Mouse (Mus musculus) liver, embryonic 15.5 days (tissue): ENCODE data around the gene Sema7a. TPM values are rescaled to one million over a fixed set of nuclear protein-coding genes. Genes with fewer than 3 reads are reported as not detected.

ENCODE experiments used
- ATAC-seq: fragments of 200-750 bp; cut with Nextera tagmentation; 2 replicates; pipeline ENCODE4 v1.8.0; 2017; ENCODE audit warnings: moderate number of reproducible peaks, mild to moderate bottlenecking, moderate library complexity; ENCODE audit not compliant: insufficient read depth
- H3K27ac ChIP-seq: fragments of 300-500 bp; sonication (generic); replicated peaks from 2 replicates; pipeline ENCODE4 v1.5.1; 2015; ENCODE audit warnings: mild to moderate bottlenecking, inconsistent platforms
- H3K27me3 ChIP-seq: fragments of 300-500 bp; sonication (generic); 2 replicates; pipeline ENCODE4 v1.6.1; 2015; ENCODE audit warnings: mild to moderate bottlenecking, inconsistent platforms
- H3K36me3 ChIP-seq: fragments of 300-500 bp; sonication (generic); replicated peaks from 2 replicates; pipeline ENCODE4 v1.6.1; 2015; ENCODE audit warnings: moderate library complexity, mild to moderate bottlenecking, inconsistent platforms
- H3K4me1 ChIP-seq: fragments of 300-500 bp; sonication (generic); replicated peaks from 2 replicates; pipeline ENCODE4 v1.6.1; 2015; ENCODE audit warnings: inconsistent platforms
- H3K4me2 ChIP-seq: fragments of 300-500 bp; sonication (generic); 2 replicates; pipeline ENCODE4 v1.6.1; 2015; ENCODE audit warnings: moderate library complexity, mild to moderate bottlenecking, inconsistent platforms
- H3K4me3 ChIP-seq: fragments of 300-500 bp; sonication (generic); replicated peaks from 2 replicates; pipeline ENCODE4 v1.5.1; 2015; ENCODE audit warnings: mild to moderate bottlenecking, inconsistent platforms
- H3K9ac ChIP-seq: fragments of 300-500 bp; sonication (generic); 2 replicates; pipeline ENCODE4 v1.6.1; 2015; ENCODE audit warnings: moderate library complexity, mild to moderate bottlenecking, inconsistent platforms
- H3K9me3 ChIP-seq: fragments of 300-500 bp; sonication (generic); replicated peaks from 2 replicates; pipeline ENCODE4 v1.6.1; 2016; ENCODE audit warnings: inconsistent platforms
- WGBS: fragments of 180-500 bp; shearing (Covaris S2); methylation state at CpG from one replicate; pipeline ENCODE4 v1.1.7; 2015; ENCODE audit warnings: mixed read lengths; ENCODE audit not compliant: insufficient replicate concordance; 5-methylcytosine and 5-hydroxymethylcytosine counted together
- polyA plus RNA-seq: library from polyadenylated mRNA; unstranded; fragments of >200 nt; fragmentation: Nextera tagmentation; extraction: Ambion mirVana; gene quantifications from 2 replicates; pipeline ENCODE4 v1.2.1, GENCODE M21; 2015

Gene Sema7a
- polyA plus RNA-seq, 1 experiment from 2014 or later = not detected

DNA sequence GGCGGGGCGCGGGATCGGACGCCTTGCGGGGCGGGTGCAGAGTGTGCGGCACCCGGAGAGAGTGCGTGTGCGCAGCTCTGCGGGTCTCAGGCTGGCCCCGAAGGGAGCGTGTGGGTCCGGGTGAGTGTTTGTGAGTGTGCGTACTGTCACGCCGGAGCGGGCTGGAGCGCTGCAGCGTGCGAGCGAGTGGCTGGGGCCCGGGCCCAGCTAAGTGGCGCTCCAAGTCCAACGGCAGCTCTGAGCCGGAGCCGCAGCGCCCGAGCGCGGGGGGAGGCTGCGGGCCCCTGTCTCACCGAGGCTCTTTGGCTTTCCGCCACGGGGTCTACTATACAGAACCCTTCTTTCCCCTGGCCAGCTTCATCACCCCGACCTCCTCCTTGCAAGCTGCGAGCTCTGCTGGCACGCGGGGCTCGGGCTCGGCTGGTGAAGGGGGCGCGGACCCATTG is 460 bp downstream of the Sema7a start:
- Histone ChIP-seq H3K9ac (no peak overlapping the region), H3K27me3 (peaks cover 92% of the 10 kb centered on the region), H3K4me2 (peak overlapping the region; percentile 79), H3K4me1 (peaks cover 11% of the 10 kb centered on the region), H3K9me3 (no peaks in the 10 kb centered on the region), H3K27ac (no peak overlapping the region), H3K36me3 (no peaks in the 10 kb centered on the region), H3K4me3 (peak overlapping the region; percentile 56)
- under 1% methylated on average over 44 of the region's 44 CpGs for WGBS
- ATAC-seq = no peak

DNA sequence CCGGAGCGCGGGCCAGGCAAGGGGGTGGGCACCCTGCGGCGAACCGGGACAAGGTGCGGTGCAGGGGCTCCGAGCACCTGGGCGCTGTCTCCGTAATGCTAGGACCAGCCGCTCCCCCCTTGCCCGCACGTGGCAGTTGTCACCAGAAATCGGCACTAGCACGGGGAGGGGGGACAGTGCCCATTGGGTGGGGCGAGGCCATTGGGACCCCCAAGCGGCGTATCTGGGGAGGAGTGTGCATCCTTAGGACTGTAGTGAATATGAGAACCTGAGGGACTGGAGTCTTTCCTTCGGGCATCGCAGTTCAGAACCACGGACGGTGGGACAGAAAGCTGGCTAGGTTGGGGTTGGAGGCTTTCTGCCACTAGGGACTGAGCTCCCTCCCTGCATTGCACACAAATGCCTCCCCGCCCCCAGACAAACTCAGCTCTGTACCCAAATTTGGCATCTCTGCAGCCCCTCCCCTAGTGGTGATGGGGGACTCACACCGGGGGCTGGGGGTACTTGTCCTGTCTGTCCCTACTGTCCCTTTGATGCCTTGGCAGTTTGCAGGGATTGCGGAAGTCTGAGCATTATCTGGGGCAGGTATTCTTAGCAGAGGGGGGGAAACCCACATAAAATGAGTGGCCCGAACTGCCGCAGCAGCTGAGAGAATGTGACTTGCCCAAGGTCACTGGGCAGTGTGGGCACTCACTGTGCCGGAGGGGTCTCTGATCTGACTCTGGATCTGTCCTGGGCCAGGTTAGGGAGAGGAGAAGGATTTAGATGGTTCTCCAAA is 1.1 kb downstream of the Sema7a start:
- Histone ChIP-seq H3K36me3 (no peaks in the 10 kb centered on the region), H3K4me2 (peak overlapping the region; percentile 79), H3K4me3 (peak overlapping the region; percentile 56), H3K4me1 (peaks cover 11% of the 10 kb centered on the region), H3K9ac (no peak overlapping the region), H3K27ac (no peak overlapping the region), H3K9me3 (no peaks in the 10 kb centered on the region), H3K27me3 (peaks cover 98% of the 10 kb centered on the region)
- no peak for ATAC-seq
- 6% methylated on average over 28 of the region's 28 CpGs for WGBS

DNA sequence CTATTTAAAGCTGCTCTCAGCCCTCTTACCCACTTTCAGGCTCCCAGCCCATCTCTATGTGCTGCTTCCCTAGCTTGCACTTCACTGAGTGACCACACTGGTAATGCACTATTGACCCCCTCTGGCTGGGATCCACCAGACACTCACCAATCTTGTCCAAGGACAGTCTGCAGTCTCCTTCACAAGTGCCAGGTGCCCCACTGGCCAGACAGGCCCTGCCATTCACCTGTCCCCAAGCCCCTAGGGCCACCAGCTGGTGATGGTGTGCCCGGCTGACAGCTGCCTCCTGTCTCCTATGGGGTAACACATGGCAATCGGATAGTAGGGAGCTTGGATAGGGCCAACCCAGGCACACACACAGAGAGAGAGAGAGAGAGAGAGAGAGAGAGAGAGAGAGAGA is 2.1 kb downstream of the Sema7a start:
- ATAC-seq = no peak
- no peaks in the 10 kb centered on the region for H3K9me3 ChIP-seq
- peaks cover 98% of the 10 kb centered on the region for H3K27me3 ChIP-seq
- H3K4me3 ChIP-seq = no peak overlapping the region
- no peak overlapping the region for H3K27ac ChIP-seq
- H3K9ac ChIP-seq = no peak overlapping the region
- H3K36me3 ChIP-seq = no peaks in the 10 kb centered on the region
- no peak overlapping the region for H3K4me2 ChIP-seq
- WGBS = 35% methylated on average over 2 of the region's 2 CpGs
- peaks cover 11% of the 10 kb centered on the region for H3K4me1 ChIP-seq

DNA sequence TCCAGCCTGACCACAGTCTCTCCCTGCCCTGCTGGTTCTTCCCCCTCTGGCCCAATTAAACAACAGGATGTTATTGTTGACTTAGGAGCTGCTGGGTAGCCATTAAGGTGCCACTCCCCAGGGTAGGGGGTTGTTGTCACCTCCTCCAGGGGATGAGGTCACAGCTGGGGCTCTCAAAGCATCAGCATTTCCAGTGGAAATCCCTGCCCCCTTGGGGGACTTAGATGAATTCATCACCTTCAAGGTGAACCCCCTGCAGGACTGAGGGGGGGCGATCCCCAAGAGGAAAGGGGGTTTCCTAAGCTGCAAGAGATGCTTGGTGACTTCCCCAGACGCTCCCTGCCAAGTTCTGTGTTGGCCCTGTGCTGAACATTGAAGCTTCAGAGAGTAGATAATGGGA is 3.2 kb downstream of the Sema7a start:
- no peaks in the 10 kb centered on the region for H3K36me3 ChIP-seq
- no peaks in the 10 kb centered on the region for H3K9me3 ChIP-seq
- H3K9ac ChIP-seq = no peak overlapping the region
- WGBS = 11% methylated on average over 2 of the region's 2 CpGs
- H3K4me1 ChIP-seq = peaks cover 11% of the 10 kb centered on the region
- no peak overlapping the region for H3K27ac ChIP-seq
- H3K4me2 ChIP-seq = no peak overlapping the region
- H3K27me3 ChIP-seq = peaks cover 96% of the 10 kb centered on the region
- no peak overlapping the region for H3K4me3 ChIP-seq
- ATAC-seq = no peak

GRCm38 (mm10) chr9:57944572-57944971 is 4.7 kb downstream of the Sema7a start:
- 16% methylated on average over 5 of the region's 5 CpGs for WGBS
- ATAC-seq = no peak
- Histone ChIP-seq H3K9ac (no peak overlapping the region), H3K9me3 (no peaks in the 10 kb centered on the region), H3K4me2 (no peak overlapping the region), H3K27ac (no peak overlapping the region), H3K4me3 (no peak overlapping the region), H3K27me3 (peaks cover 95% of the 10 kb centered on the region), H3K36me3 (no peaks in the 10 kb centered on the region), H3K4me1 (peaks cover 11% of the 10 kb centered on the region)

GRCm38 (mm10) chr9:57945771-57946616 is 6.1 kb downstream of the Sema7a start:
- Histone ChIP-seq H3K4me1 (no peaks in the 10 kb centered on the region), H3K9me3 (no peaks in the 10 kb centered on the region), H3K4me3 (no peak overlapping the region), H3K9ac (no peak overlapping the region), H3K27me3 (peaks cover 91% of the 10 kb centered on the region), H3K27ac (no peak overlapping the region), H3K36me3 (no peaks in the 10 kb centered on the region), H3K4me2 (no peak overlapping the region)
- 58% methylated on average over 8 of the region's 8 CpGs for WGBS
- ATAC-seq = no peak

DNA sequence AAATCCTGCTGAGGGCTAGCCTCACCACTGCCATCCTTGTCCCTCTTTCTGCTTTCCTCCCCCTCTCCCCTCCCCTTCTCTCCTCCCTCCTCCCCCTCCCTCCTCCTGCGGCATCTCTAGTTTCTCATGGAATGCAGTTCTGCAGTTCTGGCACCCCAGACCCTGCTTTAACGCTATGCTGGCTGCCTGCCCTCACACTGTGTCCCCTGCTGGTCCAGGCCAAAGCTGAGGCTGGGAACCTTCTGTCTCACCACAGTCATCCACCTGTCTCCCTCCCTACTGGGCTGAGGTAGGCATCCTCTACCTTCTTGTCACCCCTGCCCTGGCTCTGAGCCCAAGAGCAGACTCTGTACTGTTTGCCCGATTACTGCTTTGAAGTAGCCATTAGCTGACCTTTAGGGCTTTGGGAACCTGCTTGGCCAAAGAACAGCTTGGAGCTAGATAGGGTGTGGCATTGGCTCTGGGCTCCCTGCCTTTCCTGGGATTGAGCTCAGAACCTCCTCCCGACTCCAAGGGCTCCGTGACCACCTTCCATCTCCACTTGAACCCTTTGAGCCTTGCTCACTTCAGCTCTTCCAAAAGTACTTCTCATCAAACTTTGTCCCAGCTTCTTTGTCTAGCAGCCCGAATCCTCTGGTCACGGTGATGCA is 7.6 kb downstream of the Sema7a start:
- H3K36me3 ChIP-seq = no peaks in the 10 kb centered on the region
- WGBS = 56% methylated on average over 7 of the region's 7 CpGs
- H3K9ac ChIP-seq = no peak overlapping the region
- no peaks in the 10 kb centered on the region for H3K9me3 ChIP-seq
- H3K4me1 ChIP-seq = no peaks in the 10 kb centered on the region
- H3K4me3 ChIP-seq = no peak overlapping the region
- H3K27me3 ChIP-seq = peaks cover 87% of the 10 kb centered on the region
- no peak overlapping the region for H3K27ac ChIP-seq
- ATAC-seq = no peak
- no peak overlapping the region for H3K4me2 ChIP-seq

DNA sequence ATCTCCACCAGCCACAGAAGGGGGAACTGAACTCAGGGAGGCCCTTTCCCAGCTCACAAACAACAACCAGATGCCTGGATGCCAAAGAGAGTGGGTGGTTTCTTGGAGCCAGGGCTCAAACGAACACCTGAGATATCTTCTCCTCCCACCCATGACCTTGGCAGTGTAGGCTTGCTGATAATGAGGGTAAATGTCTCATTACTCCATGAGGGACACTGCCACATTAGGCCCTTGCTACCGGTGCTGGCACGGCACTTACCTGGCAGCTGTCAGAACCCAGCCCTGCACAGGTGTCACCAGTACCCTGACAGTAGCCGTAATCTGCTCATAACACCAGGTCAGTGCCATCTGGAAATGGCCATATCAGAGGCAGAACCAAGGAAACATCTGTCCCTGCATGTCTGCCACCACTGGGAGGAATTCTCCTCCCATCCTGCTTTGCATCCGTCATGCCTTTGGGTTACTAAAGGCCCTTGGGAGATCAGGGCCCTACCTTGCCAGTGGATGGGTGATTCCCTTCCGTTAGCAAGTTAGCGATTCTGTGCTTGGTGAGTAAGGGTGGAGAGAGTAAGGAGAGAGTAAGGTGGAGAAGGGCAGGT is 8.5 kb downstream of the Sema7a start:
- Histone ChIP-seq H3K4me2 (no peak overlapping the region), H3K4me3 (no peak overlapping the region), H3K9ac (no peak overlapping the region), H3K27ac (no peak overlapping the region), H3K9me3 (no peaks in the 10 kb centered on the region), H3K4me1 (no peaks in the 10 kb centered on the region), H3K27me3 (peaks cover 78% of the 10 kb centered on the region), H3K36me3 (no peaks in the 10 kb centered on the region)
- WGBS = 61% methylated on average over 7 of the region's 7 CpGs
- no peak for ATAC-seq

- WGBS = 61% methylated on average over 8 of the region's 8 CpGs
- no peak overlapping the region for H3K27ac ChIP-seq
- H3K4me1 ChIP-seq = no peaks in the 10 kb centered on the region
- no peaks in the 10 kb centered on the region for H3K36me3 ChIP-seq
- peaks cover 70% of the 10 kb centered on the region for H3K27me3 ChIP-seq
- no peak for ATAC-seq
- H3K4me2 ChIP-seq = no peak overlapping the region
- no peaks in the 10 kb centered on the region for H3K9me3 ChIP-seq
- no peak overlapping the region for H3K9ac ChIP-seq
- no peak overlapping the region for H3K4me3 ChIP-seq
These were observed 9.3 kb downstream of the Sema7a start for GRCm38 (mm10) chr9:57949102-57949704.

- ATAC-seq = no peak
- H3K27me3 ChIP-seq = peaks cover 65% of the 10 kb centered on the region
- WGBS = 46% methylated on average over 8 of the region's 8 CpGs
These were observed 10.0 kb downstream of the Sema7a start for GRCm38 (mm10) chr9:57949879-57950278.

More at GRCm38 (mm10) chr9:57949879-57950278, 10.0 kb downstream of the Sema7a start:
- Histone ChIP-seq H3K9me3 (no peaks in the 10 kb centered on the region), H3K4me2 (no peak overlapping the region), H3K4me1 (no peaks in the 10 kb centered on the region), H3K4me3 (no peak overlapping the region), H3K9ac (no peak overlapping the region), H3K27ac (no peak overlapping the region), H3K36me3 (no peaks in the 10 kb centered on the region)
